Mouse (Mus musculus): ENCODE measurements at regions not wholly inside any gene's neighbourhood (a gene's known extent, or its start where the extent isn't known, plus 50 kb on each side); places are given as distances from the start of the nearest gene placed in this dataset.

GRCm38 (mm10) chr9:111932455-111932854 is 242.3 kb upstream of the Stac start:
- no peak overlapping the region for H3K27ac ChIP-seq (ENCODE audit: insufficient read depth, low read depth, low read length)
- no peak for TF ChIP-seq CTCF (conservative IDR thresholded peaks at IDR 0.05; ENCODE audit: insufficient read depth, insufficient read length, low read depth, low read length)
- no peak for TF ChIP-seq POLR2A (IDR thresholded peaks at IDR 0.05; ENCODE audit: low read depth, low read length)
- no peak overlapping the region for H3K4me3 ChIP-seq (ENCODE audit: insufficient read depth, low read depth, low read length)
- DNase-seq = no peak
- no peaks in the 10 kb centered on the region for H3K36me3 ChIP-seq (ENCODE audit: control insufficient read depth, insufficient read depth, low read length)
- H3K4me1 ChIP-seq (ENCODE audit: control insufficient read depth, insufficient read depth, low read length) = no peaks in the 10 kb centered on the region
- WGBS = 83% methylated on average over 6 of the region's 6 CpGs
- H3K27me3 ChIP-seq (replicated peaks; ENCODE audit: control insufficient read depth, insufficient read depth, low read length) = no peaks in the 10 kb centered on the region; the same call in 1 of the 2 replicates

- Histone ChIP-seq H3K36me3 (ENCODE audit: control insufficient read depth, insufficient read depth, low read length) (no peaks in the 10 kb centered on the region), H3K27me3 (replicated peaks; ENCODE audit: control insufficient read depth, insufficient read depth, low read length) (no peaks in the 10 kb centered on the region), H3K27ac (ENCODE audit: insufficient read depth, low read depth, low read length) (no peak overlapping the region), H3K4me1 (ENCODE audit: control insufficient read depth, insufficient read depth, low read length) (no peaks in the 10 kb centered on the region), H3K4me3 (ENCODE audit: insufficient read depth, low read depth, low read length) (no peak overlapping the region)
- whole genome bisulfite sequencing = 18% methylated on average over 16 of the region's 16 CpGs
- peak; percentile 61 for DNase-seq
- TF ChIP-seq POLR2A (IDR thresholded peaks at IDR 0.05; ENCODE audit: low read depth, low read length) (no peak), CTCF (conservative IDR thresholded peaks at IDR 0.05; ENCODE audit: insufficient read depth, insufficient read length, low read depth, low read length) (peak; percentile 89)
Measured at GRCm38 (mm10) chr9:111918275-111918940, 228.3 kb upstream of the Stac start.

- TF ChIP-seq CTCF (conservative IDR thresholded peaks at IDR 0.05; ENCODE audit: insufficient read depth, insufficient read length, low read depth, low read length) = peak; percentile 53
- TF ChIP-seq POLR2A (IDR thresholded peaks at IDR 0.05; ENCODE audit: low read depth, low read length) = no peak
- peak; percentile 8 for DNase-seq
- no peaks in the 10 kb centered on the region for H3K4me1 ChIP-seq (ENCODE audit: control insufficient read depth, insufficient read depth, low read length)
- WGBS = 27% methylated on average over 17 of the region's 17 CpGs
- H3K27ac ChIP-seq (ENCODE audit: insufficient read depth, low read depth, low read length) = no peak overlapping the region
- H3K36me3 ChIP-seq (ENCODE audit: control insufficient read depth, insufficient read depth, low read length) = no peaks in the 10 kb centered on the region
- H3K4me3 ChIP-seq (ENCODE audit: insufficient read depth, low read depth, low read length) = no peak overlapping the region
- H3K27me3 ChIP-seq (replicated peaks; ENCODE audit: control insufficient read depth, insufficient read depth, low read length) = no peaks in the 10 kb centered on the region
Measured at GRCm38 (mm10) chr9:111916684-111917535, 226.8 kb upstream of the Stac start.

- Histone ChIP-seq H3K4me1 (ENCODE audit: control insufficient read depth, insufficient read depth, low read length) (no peaks in the 10 kb centered on the region), H3K36me3 (ENCODE audit: control insufficient read depth, insufficient read depth, low read length) (no peaks in the 10 kb centered on the region), H3K4me3 (ENCODE audit: insufficient read depth, low read depth, low read length) (no peak overlapping the region), H3K27me3 (replicated peaks; ENCODE audit: control insufficient read depth, insufficient read depth, low read length) (no peaks in the 10 kb centered on the region), H3K27ac (ENCODE audit: insufficient read depth, low read depth, low read length) (no peak overlapping the region)
- TF ChIP-seq POLR2A (IDR thresholded peaks at IDR 0.05; ENCODE audit: low read depth, low read length) = no peak
- no peak for TF ChIP-seq CTCF (conservative IDR thresholded peaks at IDR 0.05; ENCODE audit: insufficient read depth, insufficient read length, low read depth, low read length)
- no peak for DNase-seq
- WGBS = 55% methylated on average over 4 of the region's 4 CpGs
Measured at GRCm38 (mm10) chr9:111908806-111909205, 218.7 kb upstream of the Stac start.

GRCm38 (mm10) chr9:111900196-111900595 is 210.0 kb upstream of the Stac start:
- H3K27me3 ChIP-seq (replicated peaks; ENCODE audit: control insufficient read depth, insufficient read depth, low read length) = no peaks in the 10 kb centered on the region
- DNase-seq = no peak
- no peak overlapping the region for H3K27ac ChIP-seq (ENCODE audit: insufficient read depth, low read depth, low read length)
- TF ChIP-seq POLR2A (IDR thresholded peaks at IDR 0.05; ENCODE audit: low read depth, low read length) (no peak), CTCF (conservative IDR thresholded peaks at IDR 0.05; ENCODE audit: insufficient read depth, insufficient read length, low read depth, low read length) (no peak)
- no peaks in the 10 kb centered on the region for H3K36me3 ChIP-seq (ENCODE audit: control insufficient read depth, insufficient read depth, low read length)
- H3K4me1 ChIP-seq (ENCODE audit: control insufficient read depth, insufficient read depth, low read length) = no peaks in the 10 kb centered on the region
- H3K4me3 ChIP-seq (ENCODE audit: insufficient read depth, low read depth, low read length) = no peak overlapping the region

GRCm38 (mm10) chr9:111897626-111898025 is 207.5 kb upstream of the Stac start:
- TF ChIP-seq POLR2A (IDR thresholded peaks at IDR 0.05; ENCODE audit: low read depth, low read length) (no peak), CTCF (conservative IDR thresholded peaks at IDR 0.05; ENCODE audit: insufficient read depth, insufficient read length, low read depth, low read length) (no peak)
- Histone ChIP-seq H3K36me3 (ENCODE audit: control insufficient read depth, insufficient read depth, low read length) (no peaks in the 10 kb centered on the region), H3K4me3 (ENCODE audit: insufficient read depth, low read depth, low read length) (no peak overlapping the region), H3K27ac (ENCODE audit: insufficient read depth, low read depth, low read length) (no peak overlapping the region), H3K27me3 (replicated peaks; ENCODE audit: control insufficient read depth, insufficient read depth, low read length) (no peaks in the 10 kb centered on the region), H3K4me1 (ENCODE audit: control insufficient read depth, insufficient read depth, low read length) (no peaks in the 10 kb centered on the region)
- no peak for DNase-seq
- 77% methylated on average over 5 of the region's 5 CpGs for WGBS

GRCm38 (mm10) chr9:111879710-111880109 is 189.6 kb upstream of the Stac start:
- Histone ChIP-seq H3K27me3 (replicated peaks; ENCODE audit: control insufficient read depth, insufficient read depth, low read length) (no peaks in the 10 kb centered on the region), H3K27ac (ENCODE audit: insufficient read depth, low read depth, low read length) (no peak overlapping the region), H3K4me3 (ENCODE audit: insufficient read depth, low read depth, low read length) (no peak overlapping the region), H3K36me3 (ENCODE audit: control insufficient read depth, insufficient read depth, low read length) (no peaks in the 10 kb centered on the region), H3K4me1 (ENCODE audit: control insufficient read depth, insufficient read depth, low read length) (no peaks in the 10 kb centered on the region)
- 70% methylated on average over 2 of the region's 2 CpGs for WGBS
- TF ChIP-seq POLR2A (IDR thresholded peaks at IDR 0.05; ENCODE audit: low read depth, low read length) (no peak), CTCF (conservative IDR thresholded peaks at IDR 0.05; ENCODE audit: insufficient read depth, insufficient read length, low read depth, low read length) (no peak)
- no peak for DNase-seq
